Mouse (Mus musculus) MEL (cell line): ENCODE measurements around the gene Mrnip. TPM values are rescaled to one million over a fixed set of nuclear protein-coding genes. Genes with fewer than 3 reads are reported as not detected.

ENCODE experiments used
- DNase-seq: peaks from one replicate; pipeline ENCODE4 v3.0.0; 2011; ENCODE audit warnings: low read depth, low spot score
- H3K27ac ChIP-seq: 2 replicates; pipeline ENCODE4 v1.5.1; 2012; ENCODE audit warnings: low read depth, mild to moderate bottlenecking, control low read depth, low read length, moderate library complexity; ENCODE audit not compliant: control insufficient read depth
- H3K27me3 ChIP-seq, 2 experiments: fragments of 150-350 bp in 1 of 2; sonication (generic) in 1 of 2; 2 replicates each; pipeline ENCODE4 v1.6.1; 2012; ENCODE audit warnings: low read length in 2 of 2, mild to moderate bottlenecking in 2 of 2, improper control_type of control experiment in 1 of 2, moderate library complexity in 1 of 2; ENCODE audit not compliant: insufficient read depth in 2 of 2, control insufficient read depth in 1 of 2
- H3K36me3 ChIP-seq, 2 experiments: 2 replicates each; pipeline ENCODE4 v1.6.1; 2012 to 2014; ENCODE audit warnings: low read length in 2 of 2, improper control_type of control experiment in 1 of 2, inconsistent platforms in 1 of 2, mild to moderate bottlenecking in 1 of 2; ENCODE audit not compliant: insufficient read depth in 2 of 2, control insufficient read depth in 1 of 2
- H3K4me1 ChIP-seq, 2 experiments: fragments of 150-350 bp in 1 of 2; sonication (generic) in 1 of 2; 2 replicates each; pipeline ENCODE4 v1.6.1; 2012; ENCODE audit warnings: low read length in 2 of 2, improper control_type of control experiment in 1 of 2, mild to moderate bottlenecking in 1 of 2; ENCODE audit not compliant: insufficient read depth in 2 of 2, control insufficient read depth in 1 of 2
- H3K4me3 ChIP-seq, 2 experiments: fragments of 150-350 bp in 1 of 2; sonication (generic) in 1 of 2; 2 replicates each; pipeline ENCODE4 v1.5.1; 2012; ENCODE audit warnings: low read depth in 2 of 2, low read length in 2 of 2, mild to moderate bottlenecking in 2 of 2, moderate library complexity in 2 of 2, control low read depth in 1 of 2, improper control_type of control experiment in 1 of 2; ENCODE audit not compliant: control insufficient read depth in 1 of 2, insufficient read depth in 1 of 2
- H3K79me2 ChIP-seq: 2 replicates; pipeline ENCODE4 v1.6.1; 2012; ENCODE audit warnings: mild to moderate bottlenecking, low read length, moderate library complexity; ENCODE audit not compliant: control insufficient read depth, poor library complexity, insufficient read depth
- H3K9ac ChIP-seq: 2 replicates; pipeline ENCODE4 v1.6.1; 2012; ENCODE audit warnings: low read depth, mild to moderate bottlenecking, control low read depth, low read length, moderate library complexity; ENCODE audit not compliant: control insufficient read depth, poor library complexity, severe bottlenecking
- H3K9me3 ChIP-seq: fragments of 150-350 bp; sonication (generic); replicated peaks from 2 replicates; pipeline ENCODE4 v1.6.1; 2012; ENCODE audit warnings: mild to moderate bottlenecking, low read length, improper control_type of control experiment, moderate library complexity; ENCODE audit not compliant: insufficient read depth
- CHD2 ChIP-seq: IDR thresholded peaks from 2 replicates; pipeline ENCODE4 v1.6.1; 2011; ENCODE audit warnings: low read length, improper control_type of control experiment
- MAX ChIP-seq: IDR thresholded peaks from 2 replicates; pipeline ENCODE4 v1.6.1; 2011; ENCODE audit warnings: low read length, improper control_type of control experiment
- MYB ChIP-seq: IDR thresholded peaks from 2 replicates; pipeline ENCODE4 v1.6.1; 2011; ENCODE audit warnings: mild to moderate bottlenecking, low read depth, low read length, improper control_type of control experiment
- POLR2AphosphoS2 ChIP-seq: IDR thresholded peaks from 2 replicates; pipeline ENCODE4 v1.6.1; 2011; ENCODE audit warnings: low read length, improper control_type of control experiment
- RCOR1 ChIP-seq: IDR thresholded peaks from 2 replicates; pipeline ENCODE4 v1.6.1; 2012; ENCODE audit warnings: low read depth, mild to moderate bottlenecking, inconsistent platforms, low read length, improper control_type of control experiment
- SMC3 ChIP-seq: IDR thresholded peaks from 2 replicates; pipeline ENCODE4 v1.6.1; 2011; ENCODE audit warnings: low read depth, low read length, improper control_type of control experiment
- USF1 ChIP-seq: IDR thresholded peaks from 2 replicates; pipeline ENCODE4 v1.6.1; 2014; ENCODE audit warnings: low read depth, mild to moderate bottlenecking, inconsistent platforms, low read length, improper control_type of control experiment, moderate library complexity
- ZC3H11A ChIP-seq: IDR thresholded peaks from 2 replicates; pipeline ENCODE4 v1.6.1; 2012; ENCODE audit warnings: low read depth, mild to moderate bottlenecking, inconsistent platforms, low read length, improper control_type of control experiment
- ZMIZ1 ChIP-seq: IDR thresholded peaks from 2 replicates; pipeline ENCODE4 v1.6.1; 2012; ENCODE audit warnings: low read depth, mild to moderate bottlenecking, inconsistent platforms, low read length, improper control_type of control experiment, moderate library complexity
- ZNF384 ChIP-seq: IDR thresholded peaks from 2 replicates; pipeline ENCODE4 v1.6.1; 2012; ENCODE audit warnings: low read depth, mild to moderate bottlenecking, inconsistent platforms, low read length, improper control_type of control experiment
- polyA plus RNA-seq, 2 experiments: library from polyadenylated mRNA; stranded (reverse) in 1 of 2; unstranded in 1 of 2; fragments of >175 nt in 1 of 2; fragments of >200 nt in 1 of 2; gene quantifications; 2 replicates each; pipeline versions ENCODE4 v1.2.1 to v1.2.4; 2012; ENCODE audit warnings: low replicate concordance in 2 of 2, low read depth in 1 of 2; ENCODE audit not compliant: insufficient read length in 2 of 2, insufficient read depth in 1 of 2, missing spikeins in 1 of 2
- total RNA-seq: library from RNA; depleted of rRNA; stranded (reverse); fragments of 300-350 nt; gene quantifications from 2 replicates; pipeline ENCODE4 v1.2.3, GENCODE M21; 2012; rRNA removed

The Mrnip gene
- total and polyA plus RNA-seq, 3 experiments, result 8.6 to 10.6 TPM; not detected in 1

GRCm38 (mm10) chr11:50243926-50244325, 69.7 kb downstream of the Mrnip start:
- Histone ChIP-seq H3K79me2 (no peaks in the 10 kb centered on the region), H3K4me1 (peaks cover 0 to 5% of the 10 kb centered on the region in 2 experiments; a peak in 2 of 4 replicates), H3K9me3 (no peaks in the 10 kb centered on the region), H3K27ac (no peak overlapping the region), H3K9ac (no peak overlapping the region), H3K27me3 (no peaks in the 10 kb centered on the region), H3K4me3 (no peak overlapping the region), H3K36me3 (no peaks in the 10 kb centered on the region; a peak in 2 of 4 replicates)
- TF ChIP-seq MAX (no peak), USF1 (no peak), ZNF384 (no peak), CHD2 (no peak), ZC3H11A (no peak), ZMIZ1 (no peak), POLR2AphosphoS2 (no peak)
- DNase-seq, result no peak

GRCm38 (mm10) chr11:50245269-50245668, 71.0 kb downstream of the Mrnip start:
- Histone ChIP-seq H3K4me1 (peaks cover 0 to 2% of the 10 kb centered on the region in 2 experiments; a peak in 1 of 4 replicates), H3K27me3 (no peaks in the 10 kb centered on the region), H3K79me2 (no peaks in the 10 kb centered on the region), H3K27ac (no peak overlapping the region), H3K36me3 (no peaks in the 10 kb centered on the region), H3K9me3 (no peaks in the 10 kb centered on the region), H3K4me3 (no peak overlapping the region), H3K9ac (no peak overlapping the region)
- TF ChIP-seq SMC3, result no peak
- no peak for TF ChIP-seq RCOR1
- no peak for DNase-seq

- H3K27ac ChIP-seq, result no peak overlapping the region
- H3K79me2 ChIP-seq, result no peaks in the 10 kb centered on the region
- H3K4me1 ChIP-seq, result no peaks in the 10 kb centered on the region
- H3K4me3 ChIP-seq, result no peak overlapping the region
- no peak overlapping the region for H3K9ac ChIP-seq
- H3K27me3 ChIP-seq, result no peaks in the 10 kb centered on the region
- no peak for TF ChIP-seq MYB
- no peaks in the 10 kb centered on the region for H3K9me3 ChIP-seq
- no peak for DNase-seq
- no peaks in the 10 kb centered on the region for H3K36me3 ChIP-seq
Observed at GRCm38 (mm10) chr11:50248473-50249171, 74.4 kb downstream of the Mrnip start.

Other genes starting within 250 kb of the Mrnip start
- gene Rnf130, start 149.1 kb upstream of the Mrnip start, total RNA-seq, result 78.2 and 81.1 TPM in 2 replicates
- gene Rnf130, start 149.1 kb upstream of the Mrnip start, polyA plus RNA-seq, result 100 to 1,000 TPM in 1 of 2 experiments, 10 to 100 TPM in 1; 59.5 to 507 TPM
- gene Tbc1d9b, start 43.0 kb upstream of the Mrnip start, total RNA-seq, result 17.7 and 18.6 TPM in 2 replicates
- 10 to 100 TPM in 1 of 2 experiments, not detected in 1; 32.5 TPM for gene Tbc1d9b, start 43.0 kb upstream of the Mrnip start, polyA plus RNA-seq
- gene Sqstm1, start 36.4 kb downstream of the Mrnip start, total RNA-seq, result 223 and 240 TPM in 2 replicates
- 100 to 1,000 TPM in 1 of 2 experiments, not detected in 1; 187 TPM for gene Sqstm1, start 36.4 kb downstream of the Mrnip start, polyA plus RNA-seq
- gene Mgat4b, start 36.4 kb downstream of the Mrnip start, total RNA-seq, result 22.3 and 33.7 TPM in 2 replicates
- 10 to 100 TPM in 1 of 2 experiments, not detected in 1; 69.4 TPM for gene Mgat4b, start 36.4 kb downstream of the Mrnip start, polyA plus RNA-seq
- gene Ltc4s, start 64.2 kb downstream of the Mrnip start, total RNA-seq, result 1.6 and 3.1 TPM in 2 replicates
- gene Ltc4s, start 64.2 kb downstream of the Mrnip start, polyA plus RNA-seq, result 1 to 10 TPM in 1 of 2 experiments, not detected in 1; 3.4 TPM
- 3.8 and 4.5 TPM in 2 replicates for gene Maml1, start 117.9 kb downstream of the Mrnip start, total RNA-seq
- 10 to 100 TPM in 1 of 2 experiments, not detected in 1; 12.6 TPM for gene Maml1, start 117.9 kb downstream of the Mrnip start, polyA plus RNA-seq
- gene Canx, start 151.2 kb downstream of the Mrnip start, total RNA-seq, result 785 and 867 TPM in 2 replicates
- gene Canx, start 151.2 kb downstream of the Mrnip start, polyA plus RNA-seq, result 100 to 1,000 TPM; 390 to 464 TPM
- 0.23 and 0.42 TPM in 2 replicates for gene Cby3, start 180.0 kb downstream of the Mrnip start, total RNA-seq
- gene Cby3, start 180.0 kb downstream of the Mrnip start, polyA plus RNA-seq, result under 1 TPM in 1 of 2 experiments, not detected in 1; 0.31 TPM
- 227 and 232 TPM in 2 replicates for gene Hnrnph1, start 202.5 kb downstream of the Mrnip start, total RNA-seq
- gene Hnrnph1, start 202.5 kb downstream of the Mrnip start, polyA plus RNA-seq, result 100 to 1,000 TPM; 425 to 552 TPM